Mouse (Mus musculus) C2C12 (cell line): ENCODE measurements around the gene Card14.

Experiments used
- CTCF ChIP-seq: IDR thresholded peaks from one replicate; pipeline ENCODE4 v1.5.1; 2011; ENCODE audit not compliant: control insufficient read depth, insufficient read depth, insufficient read length
- MAX ChIP-seq: IDR thresholded peaks from one replicate; pipeline ENCODE4 v1.6.1; 2011; ENCODE audit warnings: mild to moderate bottlenecking, control low read depth
- MYOD1 ChIP-seq: IDR thresholded peaks from one replicate; pipeline ENCODE4 v1.6.1; 2011; ENCODE audit warnings: low read depth; ENCODE audit not compliant: control insufficient read depth, insufficient read length
- MYOG ChIP-seq: IDR thresholded peaks from one replicate; pipeline ENCODE4 v1.6.1; 2011; ENCODE audit not compliant: control insufficient read depth, insufficient read length; ENCODE audit errors: extremely low read depth
- USF1 ChIP-seq: IDR thresholded peaks from one replicate; pipeline ENCODE4 v1.6.1; 2011; ENCODE audit warnings: low read depth, mild to moderate bottlenecking, control low read depth, moderate library complexity

DNA sequence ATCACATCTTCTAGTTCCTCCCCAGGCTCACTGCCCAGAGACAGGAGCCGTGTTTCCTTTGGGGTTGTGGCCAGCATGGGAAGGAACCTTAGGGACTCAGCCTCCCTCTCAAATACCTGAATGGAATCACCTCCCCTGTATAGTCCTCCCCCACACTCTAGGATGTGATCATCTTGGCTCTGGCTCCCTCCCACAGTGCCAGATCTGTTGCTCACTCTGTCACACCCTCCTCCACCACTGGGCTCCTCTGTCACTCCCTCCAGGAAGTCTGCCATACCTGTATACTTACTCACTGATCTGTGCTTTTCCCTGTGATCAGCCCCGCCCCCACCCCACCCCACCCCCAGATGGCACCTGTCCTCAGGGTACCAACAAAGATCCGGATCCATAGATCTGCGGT, 23.0 kb downstream of the Card14 start:
- no peak for TF ChIP-seq CTCF
- no peak for TF ChIP-seq MYOD1
- no peak for TF ChIP-seq MAX
- no peak for TF ChIP-seq USF1
- no peak for TF ChIP-seq MYOG
